Mouse (Mus musculus): ENCODE data around the gene C130050O18Rik. TPM values are rescaled to one million over a fixed set of nuclear protein-coding genes. Genes with fewer than 3 reads are reported as not detected.
A peak's percentile ranks its signal among the peaks of the same experiment; 100 is the strongest.

Gene C130050O18Rik
- polyA plus RNA-seq, 1 experiment from 2014 or later, result 1.7 TPM

DNA sequence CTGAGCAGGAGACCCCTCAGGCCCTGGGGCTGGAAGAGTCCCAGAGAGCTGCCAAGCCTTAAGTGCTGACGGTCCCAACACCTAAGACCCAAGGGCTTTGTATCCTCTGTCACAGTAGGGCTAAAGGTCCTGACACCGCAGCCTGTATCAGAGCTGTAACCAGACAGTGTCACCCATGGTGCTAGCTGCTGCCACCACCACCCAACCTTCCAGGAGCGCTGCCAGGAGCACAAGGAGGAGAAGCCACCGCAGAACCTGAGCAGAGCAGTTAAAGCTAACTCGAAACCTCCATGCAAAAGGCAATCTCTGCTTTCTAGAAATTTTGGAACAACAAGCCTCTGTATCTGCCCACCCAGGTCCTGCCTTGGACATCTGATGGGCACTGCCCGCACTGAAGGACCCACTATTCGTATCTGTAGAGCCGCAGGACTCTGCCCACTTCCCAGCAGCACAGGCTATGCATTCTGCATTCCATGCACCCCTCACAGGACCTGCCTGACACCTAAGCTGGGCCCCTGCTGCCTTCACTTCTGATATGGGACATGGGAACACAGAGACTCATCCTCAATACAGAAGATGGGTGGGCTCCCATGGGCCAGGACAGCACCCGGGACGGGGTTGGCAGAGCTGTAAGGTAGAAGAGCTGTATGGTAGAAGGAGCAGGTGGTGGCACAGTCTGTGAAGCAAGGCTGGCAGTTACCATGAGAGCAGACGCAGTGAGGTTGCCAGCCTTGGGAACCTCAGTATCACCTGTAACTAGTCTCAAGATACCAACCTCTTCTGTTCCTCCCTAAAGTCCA is 36.0 kb downstream of the C130050O18Rik start:
- H3K9ac ChIP-seq (ENCODE audit: low read length), result no peak overlapping the region
- no peaks in the 10 kb centered on the region for H3K27me3 ChIP-seq (ENCODE audit: control insufficient read depth, insufficient read depth, low read depth, low read length)
- H3K27ac ChIP-seq (ENCODE audit: low read length), result no peak overlapping the region
- 93% methylated on average over 11 of the region's 11 CpGs for WGBS
- H3K4me2 ChIP-seq (ENCODE audit: low read depth, low read length), result no peak overlapping the region
- H3K36me3 ChIP-seq (ENCODE audit: control insufficient read depth, insufficient read depth, low read length), result no peaks in the 10 kb centered on the region
- ATAC-seq (ENCODE audit: low read depth), result no peak
- H3K4me1 ChIP-seq (replicated peaks; ENCODE audit: control insufficient read depth, insufficient read depth, low read length), result peaks cover 20% of the 10 kb centered on the region
- H3K9me3 ChIP-seq (ENCODE audit: control insufficient read depth, low read length), result no peaks in the 10 kb centered on the region
- H3K4me3 ChIP-seq (ENCODE audit: low read length), result no peak overlapping the region

DNA sequence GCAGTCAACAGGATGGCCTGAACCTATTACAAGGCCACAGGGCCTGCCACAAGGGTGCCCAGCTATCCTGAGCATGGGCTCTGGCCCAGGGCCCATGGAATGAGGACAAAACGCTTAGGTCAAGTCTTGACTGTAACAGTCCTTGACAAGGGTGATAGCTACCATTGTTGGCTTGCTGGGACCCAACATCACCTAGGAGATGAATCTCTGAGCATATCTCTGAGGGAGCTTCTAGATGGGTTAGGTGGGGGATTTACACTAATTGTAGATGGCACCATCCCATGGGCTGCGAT is 36.6 kb downstream of the C130050O18Rik start:
- H3K36me3 ChIP-seq (ENCODE audit: control insufficient read depth, insufficient read depth, low read length), result no peaks in the 10 kb centered on the region
- no peak overlapping the region for H3K9ac ChIP-seq (ENCODE audit: low read length)
- 92% methylated on average over 2 of the region's 2 CpGs for WGBS
- peaks cover 22% of the 10 kb centered on the region for H3K4me1 ChIP-seq (replicated peaks; ENCODE audit: control insufficient read depth, insufficient read depth, low read length)
- no peaks in the 10 kb centered on the region for H3K27me3 ChIP-seq (ENCODE audit: control insufficient read depth, insufficient read depth, low read depth, low read length)
- H3K4me2 ChIP-seq (ENCODE audit: low read depth, low read length), result no peak overlapping the region
- no peak overlapping the region for H3K4me3 ChIP-seq (ENCODE audit: low read length)
- no peak for ATAC-seq (ENCODE audit: low read depth)
- no peaks in the 10 kb centered on the region for H3K9me3 ChIP-seq (ENCODE audit: control insufficient read depth, low read length)
- H3K27ac ChIP-seq (ENCODE audit: low read length), result no peak overlapping the region

DNA sequence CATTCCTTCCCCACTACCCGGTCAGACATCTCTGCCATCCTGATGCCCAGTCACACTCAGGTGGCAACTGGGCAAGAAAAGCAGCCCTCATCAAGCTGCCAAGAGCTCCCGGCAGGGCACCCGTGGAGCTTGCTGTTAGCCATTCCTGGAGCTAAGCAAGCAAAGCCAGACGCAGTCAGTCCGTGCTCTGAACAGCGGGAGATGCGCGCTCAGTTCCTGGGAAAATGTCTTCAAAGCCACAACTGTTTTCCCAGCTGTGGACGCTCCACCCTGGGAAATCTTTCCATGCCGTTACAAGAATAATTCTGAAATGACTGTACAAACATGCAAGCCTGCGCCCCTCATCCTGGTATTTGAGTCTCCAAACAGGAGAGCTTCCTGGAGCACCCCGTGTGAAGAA is 37.3 kb downstream of the C130050O18Rik start:
- peaks cover 22% of the 10 kb centered on the region for H3K4me1 ChIP-seq (replicated peaks; ENCODE audit: control insufficient read depth, insufficient read depth, low read length)
- WGBS, result 59% methylated on average over 12 of the region's 12 CpGs
- H3K4me2 ChIP-seq (ENCODE audit: low read depth, low read length), result no peak overlapping the region
- 0 out of 2 replicates have a peak overlapping the region, but pooled peaks have one; percentile 3 for H3K9ac ChIP-seq (ENCODE audit: low read length)
- no peaks in the 10 kb centered on the region for H3K36me3 ChIP-seq (ENCODE audit: control insufficient read depth, insufficient read depth, low read length)
- H3K4me3 ChIP-seq (ENCODE audit: low read length), result no peak overlapping the region
- ATAC-seq (ENCODE audit: low read depth), result no peak
- H3K27ac ChIP-seq (ENCODE audit: low read length), result peak overlapping the region; percentile 68; the same call in 1 of the 2 replicates
- H3K27me3 ChIP-seq (ENCODE audit: control insufficient read depth, insufficient read depth, low read depth, low read length), result no peaks in the 10 kb centered on the region
- H3K9me3 ChIP-seq (ENCODE audit: control insufficient read depth, low read length), result no peaks in the 10 kb centered on the region

DNA sequence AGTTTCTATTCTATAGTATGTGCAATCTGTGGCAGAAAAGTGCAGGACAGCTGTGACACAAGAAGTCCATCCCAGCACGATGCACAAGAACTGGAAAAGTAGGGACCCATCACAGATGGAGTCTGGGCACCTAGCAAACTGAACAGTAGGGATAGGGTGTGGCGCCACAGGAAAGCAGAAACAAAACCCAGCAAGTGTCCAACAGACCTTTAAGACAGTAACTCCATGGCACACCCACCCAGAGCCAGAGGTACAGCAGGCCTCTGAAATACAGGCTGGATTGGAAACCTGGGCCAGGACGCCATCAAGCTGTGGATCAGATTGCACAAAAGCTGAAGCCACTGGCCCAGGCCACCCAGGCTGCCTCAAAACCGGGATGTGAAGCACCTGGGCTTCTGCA is 37.9 kb downstream of the C130050O18Rik start:
- peaks cover 22% of the 10 kb centered on the region for H3K4me1 ChIP-seq (replicated peaks; ENCODE audit: control insufficient read depth, insufficient read depth, low read length)
- H3K4me3 ChIP-seq (ENCODE audit: low read length), result no peak overlapping the region
- H3K9me3 ChIP-seq (ENCODE audit: control insufficient read depth, low read length), result no peaks in the 10 kb centered on the region
- no peaks in the 10 kb centered on the region for H3K27me3 ChIP-seq (ENCODE audit: control insufficient read depth, insufficient read depth, low read depth, low read length)
- WGBS, result 50% methylated on average over 4 of the region's 4 CpGs
- H3K36me3 ChIP-seq (ENCODE audit: control insufficient read depth, insufficient read depth, low read length), result no peaks in the 10 kb centered on the region
- ATAC-seq (ENCODE audit: low read depth), result no peak
- H3K9ac ChIP-seq (ENCODE audit: low read length), result no peak overlapping the region
- 0 out of 2 replicates have a peak overlapping the region, but pooled peaks have one; percentile 16 for H3K27ac ChIP-seq (ENCODE audit: low read length)
- H3K4me2 ChIP-seq (ENCODE audit: low read depth, low read length), result no peak overlapping the region

DNA sequence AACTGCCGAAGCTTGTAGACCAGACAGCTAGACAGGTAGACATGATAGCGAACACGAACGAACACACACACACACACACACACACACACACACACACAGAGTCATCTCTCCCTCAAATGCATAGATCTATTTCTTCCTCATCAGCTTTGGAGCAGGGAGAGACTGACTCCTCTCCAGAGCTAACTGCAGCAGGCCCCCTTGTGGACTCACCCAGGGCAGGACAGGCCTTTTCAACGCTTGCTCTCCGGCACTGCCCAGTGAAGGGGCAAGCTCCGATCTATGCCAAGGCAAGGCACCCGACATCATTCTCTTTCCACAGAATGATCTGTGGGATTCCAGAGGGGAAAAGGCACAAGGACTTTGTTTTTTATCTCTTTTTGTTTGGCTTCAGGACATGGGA is 40.2 kb downstream of the C130050O18Rik start:
- H3K4me3 ChIP-seq (ENCODE audit: low read length), result no peak overlapping the region
- no peaks in the 10 kb centered on the region for H3K27me3 ChIP-seq (ENCODE audit: control insufficient read depth, insufficient read depth, low read depth, low read length)
- peaks cover 36% of the 10 kb centered on the region for H3K4me1 ChIP-seq (replicated peaks; ENCODE audit: control insufficient read depth, insufficient read depth, low read length)
- H3K27ac ChIP-seq (ENCODE audit: low read length), result no peak overlapping the region
- peak overlapping the region; percentile 43 for H3K9ac ChIP-seq (ENCODE audit: low read length)
- no peaks in the 10 kb centered on the region for H3K9me3 ChIP-seq (ENCODE audit: control insufficient read depth, low read length)
- 82% methylated on average over 8 of the region's 8 CpGs for WGBS
- ATAC-seq (ENCODE audit: low read depth), result no peak
- H3K36me3 ChIP-seq (ENCODE audit: control insufficient read depth, insufficient read depth, low read length), result no peaks in the 10 kb centered on the region
- no peak overlapping the region for H3K4me2 ChIP-seq (ENCODE audit: low read depth, low read length)

DNA sequence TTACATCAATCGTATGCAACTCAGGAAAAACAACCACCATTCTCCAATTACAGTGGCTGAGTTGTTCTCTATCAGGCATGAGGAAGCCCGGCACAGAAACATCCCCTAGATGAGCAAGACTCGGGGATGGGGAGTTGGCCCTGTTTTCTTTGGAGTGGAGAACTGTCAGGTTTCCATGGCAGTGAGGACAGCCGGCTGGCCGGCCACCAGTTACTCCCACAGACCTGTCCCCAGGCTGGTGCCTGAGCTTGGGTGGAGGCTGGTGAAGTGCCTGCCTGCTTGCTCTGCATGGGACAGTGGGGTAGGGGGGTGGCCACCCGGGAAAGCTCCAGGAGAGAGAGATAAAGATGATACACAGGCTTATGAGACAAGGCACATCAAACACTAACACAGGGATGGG is 42.9 kb downstream of the C130050O18Rik start:
- no peak for ATAC-seq (ENCODE audit: low read depth)
- no peaks in the 10 kb centered on the region for H3K27me3 ChIP-seq (ENCODE audit: control insufficient read depth, insufficient read depth, low read depth, low read length)
- H3K9ac ChIP-seq (ENCODE audit: low read length), result no peak overlapping the region
- peaks cover 25% of the 10 kb centered on the region for H3K4me1 ChIP-seq (replicated peaks; ENCODE audit: control insufficient read depth, insufficient read depth, low read length)
- no peaks in the 10 kb centered on the region for H3K9me3 ChIP-seq (ENCODE audit: control insufficient read depth, low read length)
- no peak overlapping the region for H3K4me3 ChIP-seq (ENCODE audit: low read length)
- 62% methylated on average over 6 of the region's 6 CpGs for WGBS
- no peak overlapping the region for H3K27ac ChIP-seq (ENCODE audit: low read length)
- H3K36me3 ChIP-seq (ENCODE audit: control insufficient read depth, insufficient read depth, low read length), result no peaks in the 10 kb centered on the region
- H3K4me2 ChIP-seq (ENCODE audit: low read depth, low read length), result no peak overlapping the region

DNA sequence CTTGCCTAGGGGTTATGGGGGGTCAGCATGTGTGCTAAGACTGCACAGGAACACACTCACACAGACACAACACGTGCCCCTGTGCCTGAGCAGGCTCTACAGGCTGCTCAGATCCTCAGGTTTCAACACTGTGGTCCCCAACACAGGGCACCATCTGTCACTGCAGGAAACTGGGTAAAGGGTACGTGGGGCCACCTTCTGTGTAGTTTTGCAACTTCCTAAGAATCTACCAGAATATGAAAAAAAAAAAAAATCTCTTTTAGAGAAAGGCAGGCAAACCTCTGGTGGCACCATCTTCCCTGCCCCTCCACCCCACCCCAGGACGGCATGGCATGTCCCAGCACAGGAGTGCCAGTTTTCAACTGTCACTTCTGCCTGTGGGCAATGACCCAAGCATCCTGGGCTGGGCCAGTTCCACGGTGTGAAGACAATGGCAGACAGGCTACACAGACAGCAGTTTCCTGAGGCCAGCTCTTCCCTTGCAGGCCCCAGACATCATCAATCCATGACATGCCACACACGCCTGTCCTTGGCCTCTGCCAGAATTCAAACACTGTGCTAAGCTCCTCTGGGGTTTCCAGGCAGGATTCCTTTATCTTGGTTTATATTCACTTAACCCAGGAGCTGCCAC is 44.2 kb downstream of the C130050O18Rik start:
- H3K9me3 ChIP-seq (ENCODE audit: control insufficient read depth, low read length), result no peaks in the 10 kb centered on the region
- H3K27me3 ChIP-seq (ENCODE audit: control insufficient read depth, insufficient read depth, low read depth, low read length), result no peaks in the 10 kb centered on the region
- peak; percentile 82 for ATAC-seq (ENCODE audit: low read depth)
- H3K4me1 ChIP-seq (replicated peaks; ENCODE audit: control insufficient read depth, insufficient read depth, low read length), result peaks cover 24% of the 10 kb centered on the region
- H3K4me2 ChIP-seq (ENCODE audit: low read depth, low read length), result no peak overlapping the region
- no peaks in the 10 kb centered on the region for H3K36me3 ChIP-seq (ENCODE audit: control insufficient read depth, insufficient read depth, low read length)
- 0 out of 2 replicates have a peak overlapping the region, but pooled peaks have one; percentile 5 for H3K9ac ChIP-seq (ENCODE audit: low read length)
- no peak overlapping the region for H3K4me3 ChIP-seq (ENCODE audit: low read length)
- peak overlapping the region; percentile 50 for H3K27ac ChIP-seq (ENCODE audit: low read length)
- WGBS, result 32% methylated on average over 5 of the region's 5 CpGs

DNA sequence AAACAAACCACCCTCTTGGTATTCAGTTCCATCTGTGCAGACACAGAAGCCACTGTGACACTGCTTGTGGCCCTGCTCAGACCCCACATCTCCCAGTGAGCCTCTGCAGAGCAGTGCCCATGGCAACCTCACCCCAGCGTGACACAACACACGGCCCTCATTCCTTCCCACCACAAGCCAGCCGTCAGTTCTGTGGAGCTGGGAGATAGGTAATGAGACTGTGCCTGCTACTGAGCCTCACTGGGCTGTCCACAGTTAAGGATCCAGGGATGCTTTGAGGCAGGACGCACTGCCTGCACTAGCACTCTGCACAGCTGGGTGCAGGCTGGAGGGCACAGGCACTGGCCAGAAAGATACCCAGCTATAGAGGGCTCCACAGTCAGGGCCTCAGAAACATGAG is 44.8 kb downstream of the C130050O18Rik start:
- Histone ChIP-seq H3K27me3 (ENCODE audit: control insufficient read depth, insufficient read depth, low read depth, low read length) (no peaks in the 10 kb centered on the region), H3K27ac (ENCODE audit: low read length) (peak overlapping the region; percentile 50), H3K4me1 (replicated peaks; ENCODE audit: control insufficient read depth, insufficient read depth, low read length) (peaks cover 24% of the 10 kb centered on the region), H3K9ac (ENCODE audit: low read length) (no peak overlapping the region), H3K9me3 (ENCODE audit: control insufficient read depth, low read length) (no peaks in the 10 kb centered on the region), H3K36me3 (ENCODE audit: control insufficient read depth, insufficient read depth, low read length) (no peaks in the 10 kb centered on the region), H3K4me3 (ENCODE audit: low read length) (no peak overlapping the region), H3K4me2 (ENCODE audit: low read depth, low read length) (no peak overlapping the region)
- 31% methylated on average over 4 of the region's 4 CpGs for WGBS
- peak; percentile 36 for ATAC-seq (ENCODE audit: low read depth)

DNA sequence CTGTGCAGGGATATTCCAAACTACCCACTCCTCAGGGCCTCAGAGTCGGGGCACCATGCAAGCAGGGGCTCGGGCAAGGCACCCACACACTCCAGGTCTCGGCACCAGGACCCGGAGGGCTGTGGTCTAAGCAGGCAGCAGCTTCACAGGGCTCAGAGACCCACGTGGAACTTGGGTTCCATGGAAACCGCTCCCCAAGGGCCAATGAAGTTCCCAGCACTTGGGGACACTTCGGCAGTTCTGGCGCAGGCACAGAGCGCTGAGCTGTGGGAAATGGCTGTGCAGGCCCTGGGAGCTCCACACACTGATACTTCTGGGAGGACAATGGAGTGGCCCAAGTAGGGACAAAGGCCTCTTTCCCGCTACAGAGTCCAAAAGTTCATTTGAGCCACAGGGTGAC is 48.0 kb downstream of the C130050O18Rik start:
- Histone ChIP-seq H3K4me3 (ENCODE audit: low read length) (no peak overlapping the region), H3K4me1 (replicated peaks; ENCODE audit: control insufficient read depth, insufficient read depth, low read length) (peaks cover 16% of the 10 kb centered on the region), H3K4me2 (ENCODE audit: low read depth, low read length) (no peak overlapping the region), H3K27ac (ENCODE audit: low read length) (no peak overlapping the region), H3K9me3 (ENCODE audit: control insufficient read depth, low read length) (no peaks in the 10 kb centered on the region), H3K9ac (ENCODE audit: low read length) (no peak overlapping the region), H3K36me3 (ENCODE audit: control insufficient read depth, insufficient read depth, low read length) (no peaks in the 10 kb centered on the region; the same call in 1 of the 2 replicates), H3K27me3 (ENCODE audit: control insufficient read depth, insufficient read depth, low read depth, low read length) (no peaks in the 10 kb centered on the region)
- WGBS, result 90% methylated on average over 10 of the region's 10 CpGs
- no peak for ATAC-seq (ENCODE audit: low read depth)

All from lung, embryonic 16.5 days (tissue).